Mouse (Mus musculus) liver, embryonic 16.5 days (tissue): ENCODE measurements around the gene Hspa8. TPM values are rescaled to one million over a fixed set of nuclear protein-coding genes. Genes with fewer than 3 reads are reported as not detected.
A peak's percentile ranks its signal among the peaks of the same experiment; 100 is the strongest.

Source experiments
- ATAC-seq: fragments of 200-750 bp; cut with Nextera tagmentation; 2 replicates; pipeline ENCODE4 v1.8.0; 2017; ENCODE audit warnings: low read depth, mild to moderate bottlenecking, moderate number of reproducible peaks, moderate library complexity
- H3K27ac ChIP-seq: fragments of 300-500 bp; sonication (generic); 2 replicates; pipeline ENCODE4 v1.5.1; 2014; ENCODE audit warnings: mild to moderate bottlenecking, low read length
- H3K27me3 ChIP-seq: fragments of 300-500 bp; sonication (generic); 2 replicates; pipeline ENCODE4 v1.6.1; 2014; ENCODE audit warnings: low read depth, low read length, mixed read lengths; ENCODE audit not compliant: control insufficient read depth, insufficient read depth
- H3K36me3 ChIP-seq: fragments of 300-500 bp; sonication (generic); 2 replicates; pipeline ENCODE4 v1.6.1; 2014; ENCODE audit warnings: mild to moderate bottlenecking; ENCODE audit not compliant: control insufficient read depth, insufficient read depth
- H3K4me1 ChIP-seq: fragments of 300-500 bp; sonication (generic); 2 replicates; pipeline ENCODE4 v1.6.1; 2014; ENCODE audit warnings: low read depth, low read length, mixed read lengths; ENCODE audit not compliant: control insufficient read depth
- H3K4me2 ChIP-seq: fragments of 300-500 bp; sonication (generic); 2 replicates; pipeline ENCODE4 v1.6.1; 2014; ENCODE audit warnings: low read depth, low read length, mixed read lengths
- H3K4me3 ChIP-seq: fragments of 300-500 bp; sonication (generic); 2 replicates; pipeline ENCODE4 v1.5.1; 2014; ENCODE audit warnings: low read depth, mild to moderate bottlenecking, low read length
- H3K9ac ChIP-seq: fragments of 300-500 bp; sonication (generic); 2 replicates; pipeline ENCODE4 v1.6.1; 2014; ENCODE audit warnings: low read depth, low read length
- H3K9me3 ChIP-seq: fragments of 300-500 bp; sonication (generic); replicated peaks from 2 replicates; pipeline ENCODE4 v1.6.1; 2016; ENCODE audit warnings: low read length; ENCODE audit not compliant: control insufficient read depth
- WGBS: fragments of 180-500 bp; shearing (Covaris S2); extraction: QIAGEN DNeasy Blood & Tissue Kit; methylation state at CpG from one replicate; pipeline ENCODE4 v1.1.7; 2014; ENCODE audit not compliant: insufficient replicate concordance; 5-methylcytosine and 5-hydroxymethylcytosine counted together
- polyA plus RNA-seq: library from polyadenylated mRNA; unstranded; fragments of >200 nt; fragmentation: Nextera tagmentation; extraction: Ambion mirVana; gene quantifications from 2 replicates; pipeline ENCODE4 v1.2.1, GENCODE M21; 2015

Hspa8 gene
- polyA plus RNA-seq = 981 and 995 TPM in 2 replicates

DNA sequence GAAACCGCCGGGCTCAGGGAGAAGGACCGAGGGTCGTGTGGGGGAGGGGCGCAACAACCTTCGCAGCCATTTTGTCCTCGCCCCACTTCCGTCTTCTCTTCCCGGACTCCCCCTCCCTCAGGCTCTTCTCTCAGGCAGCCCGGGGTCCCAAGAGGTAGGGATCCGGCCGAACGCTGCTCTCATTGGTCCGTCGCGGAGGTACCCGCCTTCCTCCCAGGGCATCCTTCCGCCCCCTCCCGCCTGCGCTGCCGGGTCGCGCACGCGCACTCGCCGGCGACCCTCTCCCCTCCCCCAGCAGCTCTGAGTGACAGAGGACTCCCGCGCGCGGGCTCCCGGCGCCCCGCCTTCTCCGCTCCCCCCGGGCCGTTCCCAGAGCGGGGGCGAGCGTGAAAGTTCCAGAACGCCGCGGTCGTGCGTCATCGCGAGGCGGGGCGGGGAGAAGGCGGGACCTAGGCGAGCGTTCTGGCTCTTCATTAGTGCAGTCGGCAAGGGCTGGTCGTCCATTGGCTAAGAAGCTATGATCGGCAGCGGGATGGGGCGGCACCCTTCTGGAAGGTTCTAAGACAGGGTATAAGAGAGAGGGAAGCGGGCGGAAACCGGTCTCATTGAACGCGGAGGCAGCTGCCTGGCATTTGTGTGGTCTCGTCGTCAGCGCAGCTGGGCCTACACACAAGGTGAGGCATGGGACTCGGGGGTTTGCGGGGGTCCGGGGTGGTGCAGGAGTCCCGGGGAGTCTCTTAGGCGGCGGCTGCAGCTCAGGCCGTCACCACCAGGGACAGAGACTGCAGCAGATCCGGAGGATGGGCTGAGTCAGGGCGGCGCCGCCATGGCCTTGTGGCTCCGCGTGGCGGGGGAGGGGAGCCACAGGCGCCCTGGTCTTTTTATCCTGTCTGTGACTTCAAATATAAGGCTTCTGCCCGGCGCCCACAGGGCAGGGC, at the start of gene Hspa8:
Hspa8 (plus strand) TSS at position 310 of the 938 bp plus-strand sequence.
- no peaks in the 10 kb centered on the region for H3K9me3 ChIP-seq
- H3K4me1 ChIP-seq = peaks cover 23% of the 10 kb centered on the region
- peak within 1 kb of the TSS; percentile 92 for H3K4me3 ChIP-seq
- H3K4me2 ChIP-seq = peak within 1 kb of the TSS; percentile 86
- H3K36me3 ChIP-seq = peaks cover 17% of the 10 kb centered on the region
- peak; percentile 90 for ATAC-seq
- peak within 1 kb of the TSS; percentile 95 for H3K27ac ChIP-seq
- 0% methylated on average over 63 of the region's 83 CpGs for WGBS
- no peaks in the 10 kb centered on the region for H3K27me3 ChIP-seq
- peak within 1 kb of the TSS; percentile 97 for H3K9ac ChIP-seq

DNA sequence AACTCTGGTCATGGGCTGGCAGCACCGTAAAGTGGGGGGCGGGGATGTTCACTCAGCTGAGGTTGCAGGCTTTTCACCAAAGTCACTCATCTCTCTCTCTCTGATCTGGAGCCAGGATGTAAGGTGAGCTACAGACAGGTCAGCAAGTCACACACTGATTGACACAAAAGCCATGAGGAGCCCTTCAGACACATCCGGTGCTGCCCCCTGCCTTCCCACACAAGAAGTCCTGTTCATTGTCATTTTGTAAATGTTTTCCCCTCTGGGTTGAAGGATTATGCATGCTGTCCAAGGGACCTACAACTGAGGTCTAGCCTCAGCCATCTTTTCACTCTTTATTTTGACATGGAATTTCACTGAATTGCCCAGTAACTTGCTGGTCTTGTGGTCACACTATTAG, 49.0 kb upstream of the Hspa8 start:
- H3K9me3 ChIP-seq = no peaks in the 10 kb centered on the region
- H3K36me3 ChIP-seq = no peaks in the 10 kb centered on the region
- H3K4me1 ChIP-seq = no peaks in the 10 kb centered on the region; the same call in 1 of the 2 replicates
- no peak overlapping the region for H3K9ac ChIP-seq
- no peak overlapping the region for H3K4me3 ChIP-seq
- no peak for ATAC-seq
- no peaks in the 10 kb centered on the region for H3K27me3 ChIP-seq
- WGBS = 54% methylated on average over 3 of the region's 3 CpGs
- H3K4me2 ChIP-seq = no peak overlapping the region
- H3K27ac ChIP-seq = no peak overlapping the region

GRCm38 (mm10) chr9:40756401-40756800, 44.4 kb upstream of the Hspa8 start:
- 0 out of 2 replicates have a peak overlapping the region, but pooled peaks have one; percentile 10 for H3K4me3 ChIP-seq
- ATAC-seq = peak; percentile 50; the same call in 1 of the 2 replicates

GRCm38 (mm10) chr9:40757105-40757626, 43.6 kb upstream of the Hspa8 start:
- no peaks in the 10 kb centered on the region for H3K9me3 ChIP-seq
- 21% methylated on average over 12 of the region's 12 CpGs for WGBS
- ATAC-seq = peak; percentile 56; the same call in 1 of the 2 replicates
- H3K9ac ChIP-seq = no peak overlapping the region
- H3K4me1 ChIP-seq = peaks cover 7% of the 10 kb centered on the region
- no peaks in the 10 kb centered on the region for H3K27me3 ChIP-seq
- H3K27ac ChIP-seq = no peak overlapping the region
- H3K4me3 ChIP-seq = peak overlapping the region; percentile 9; the same call in 1 of the 2 replicates
- peak overlapping the region; percentile 37 for H3K4me2 ChIP-seq
- H3K36me3 ChIP-seq = no peaks in the 10 kb centered on the region

More at GRCm38 (mm10) chr9:40756401-40756800, 44.4 kb upstream of the Hspa8 start:
- Histone ChIP-seq H3K9me3 (no peaks in the 10 kb centered on the region), H3K4me1 (peaks cover 7% of the 10 kb centered on the region), H3K27me3 (no peaks in the 10 kb centered on the region), H3K9ac (no peak overlapping the region), H3K36me3 (no peaks in the 10 kb centered on the region), H3K4me2 (peak overlapping the region; percentile 37), H3K27ac (no peak overlapping the region)
- WGBS = 19% methylated on average over 4 of the region's 4 CpGs

- peak overlapping the region; percentile 23; the same call in 1 of the 2 replicates for H3K4me3 ChIP-seq
- H3K4me2 ChIP-seq = peak overlapping the region; percentile 37
- H3K9ac ChIP-seq = no peak overlapping the region
- H3K27me3 ChIP-seq = no peaks in the 10 kb centered on the region
- H3K4me1 ChIP-seq = peaks cover 7% of the 10 kb centered on the region
- no peaks in the 10 kb centered on the region for H3K36me3 ChIP-seq
- no peak overlapping the region for H3K27ac ChIP-seq
- H3K9me3 ChIP-seq = no peaks in the 10 kb centered on the region
- ATAC-seq = peak; percentile 78
- WGBS = 12% methylated on average over 22 of the region's 22 CpGs
These were observed 43.0 kb upstream of the Hspa8 start for GRCm38 (mm10) chr9:40757685-40758270.

DNA sequence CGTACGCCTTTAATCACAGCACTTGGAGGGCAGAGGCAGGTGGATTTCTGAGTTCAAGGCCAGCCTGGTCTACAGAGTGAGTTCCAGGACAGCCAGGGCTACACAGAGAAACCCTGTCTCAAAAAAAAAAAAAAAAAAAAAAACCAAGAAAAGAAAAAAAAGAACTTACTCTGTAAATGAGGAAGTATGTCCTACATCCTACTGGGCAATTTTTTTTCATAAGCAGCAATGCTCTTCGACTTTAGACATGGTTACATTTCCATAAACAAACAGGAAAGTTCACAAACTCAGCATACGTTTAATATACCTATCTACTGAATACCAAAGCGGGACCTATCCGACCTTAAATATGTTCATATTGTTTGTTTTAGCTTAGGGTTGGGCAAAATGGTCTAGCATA, 38.4 kb upstream of the Hspa8 start:
- no peak overlapping the region for H3K4me2 ChIP-seq
- H3K9me3 ChIP-seq = no peaks in the 10 kb centered on the region
- H3K4me1 ChIP-seq = peaks cover 3% of the 10 kb centered on the region; the same call in 1 of the 2 replicates
- no peaks in the 10 kb centered on the region for H3K36me3 ChIP-seq
- no peak overlapping the region for H3K9ac ChIP-seq
- ATAC-seq = no peak
- H3K27ac ChIP-seq = no peak overlapping the region
- 57% methylated on average over 6 of the region's 6 CpGs for WGBS
- no peaks in the 10 kb centered on the region for H3K27me3 ChIP-seq
- no peak overlapping the region for H3K4me3 ChIP-seq

DNA sequence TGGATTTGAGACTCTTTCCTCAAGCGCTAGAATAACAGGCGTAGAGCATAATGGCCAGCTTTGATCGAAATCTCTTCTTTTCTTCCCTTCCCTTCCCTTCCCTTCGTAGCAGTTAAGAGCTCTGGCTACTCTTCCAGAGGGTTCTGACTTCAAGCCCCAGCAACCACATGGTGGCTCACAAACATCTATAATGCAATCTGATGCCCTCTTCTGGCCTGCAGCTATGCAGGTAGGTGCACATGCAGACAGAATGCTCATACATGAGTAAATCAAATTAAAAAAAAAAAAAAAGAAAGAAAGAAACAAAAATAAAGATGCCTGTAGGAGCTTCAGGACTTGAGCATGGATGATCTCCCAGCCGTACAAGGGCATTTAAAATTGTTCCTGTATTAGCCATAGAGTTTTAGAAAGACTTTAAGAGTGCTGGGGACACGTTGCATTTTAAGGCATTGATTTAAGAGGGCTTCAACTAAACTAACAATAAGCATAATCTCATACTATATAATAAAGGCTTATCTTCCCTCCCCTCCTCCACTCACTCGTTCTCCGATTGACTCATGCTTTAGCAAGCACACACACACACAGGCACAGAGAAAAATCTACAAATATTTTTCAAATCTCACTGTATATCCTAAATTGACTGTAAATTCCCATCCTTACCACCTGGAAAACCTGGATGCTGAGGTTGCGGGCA, 35.8 kb upstream of the Hspa8 start:
- H3K4me1 ChIP-seq = no peaks in the 10 kb centered on the region
- H3K27ac ChIP-seq = no peak overlapping the region
- H3K4me3 ChIP-seq = no peak overlapping the region
- no peak for ATAC-seq
- no peak overlapping the region for H3K9ac ChIP-seq
- no peaks in the 10 kb centered on the region for H3K36me3 ChIP-seq
- H3K27me3 ChIP-seq = no peaks in the 10 kb centered on the region
- WGBS = 60% methylated on average over 8 of the region's 9 CpGs
- H3K4me2 ChIP-seq = no peak overlapping the region
- no peaks in the 10 kb centered on the region for H3K9me3 ChIP-seq

DNA sequence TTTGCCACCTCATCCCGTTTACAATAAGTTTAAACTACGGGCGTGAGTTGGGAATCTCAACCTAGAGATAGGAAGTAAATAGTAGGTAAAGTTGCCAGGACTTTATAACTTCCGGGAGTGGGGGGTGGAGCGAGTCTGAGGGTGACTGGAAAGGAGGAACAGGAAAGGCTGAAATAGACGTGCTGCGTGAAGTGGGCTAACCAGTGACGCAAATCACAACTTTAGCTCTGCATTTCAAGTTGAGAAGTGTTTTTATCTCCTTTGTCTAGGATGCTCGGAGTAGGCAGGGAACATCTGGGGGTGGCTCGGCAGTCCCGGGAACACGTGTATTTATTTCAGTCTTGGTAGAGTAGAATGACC, 35.2 kb upstream of the Hspa8 start:
- no peaks in the 10 kb centered on the region for H3K27me3 ChIP-seq
- no peak overlapping the region for H3K9ac ChIP-seq
- WGBS = 34% methylated on average over 12 of the region's 12 CpGs
- no peak overlapping the region for H3K4me3 ChIP-seq
- no peaks in the 10 kb centered on the region for H3K36me3 ChIP-seq
- ATAC-seq = no peak
- no peaks in the 10 kb centered on the region for H3K4me1 ChIP-seq
- no peak overlapping the region for H3K27ac ChIP-seq
- H3K4me2 ChIP-seq = no peak overlapping the region
- H3K9me3 ChIP-seq = no peaks in the 10 kb centered on the region
